Mouse (Mus musculus) liver, embryonic 12.5 days (tissue): ENCODE results near the gene Ticrr. TPM values are rescaled to one million over a fixed set of nuclear protein-coding genes. Genes with fewer than 3 reads are reported as not detected.

Experiments
- ATAC-seq: fragments of 200-750 bp; cut with Nextera tagmentation; 2 replicates; pipeline ENCODE4 v1.8.0; 2017; ENCODE audit warnings: moderate number of reproducible peaks, mild to moderate bottlenecking, moderate library complexity
- H3K27ac ChIP-seq: fragments of 300-500 bp; sonication (generic); 2 replicates; pipeline ENCODE4 v1.5.1; 2016; ENCODE audit warnings: mild to moderate bottlenecking
- H3K27me3 ChIP-seq: fragments of 300-500 bp; sonication (generic); replicated peaks from 2 replicates; pipeline ENCODE4 v1.6.1; 2016; ENCODE audit warnings: mild to moderate bottlenecking, moderate library complexity
- H3K36me3 ChIP-seq: fragments of 300-500 bp; sonication (generic); 2 replicates; pipeline ENCODE4 v1.6.1; 2016; ENCODE audit warnings: mild to moderate bottlenecking, moderate library complexity
- H3K4me1 ChIP-seq: fragments of 300-500 bp; sonication (generic); 2 replicates; pipeline ENCODE4 v1.6.1; 2016
- H3K4me2 ChIP-seq: fragments of 300-500 bp; sonication (generic); 2 replicates; pipeline ENCODE4 v1.6.1; 2016; ENCODE audit warnings: mild to moderate bottlenecking, moderate library complexity
- H3K4me3 ChIP-seq: fragments of 300-500 bp; sonication (generic); 2 replicates; pipeline ENCODE4 v1.5.1; 2016; ENCODE audit warnings: mild to moderate bottlenecking, moderate library complexity
- H3K9ac ChIP-seq: fragments of 300-500 bp; sonication (generic); 2 replicates; pipeline ENCODE4 v1.6.1; 2016; ENCODE audit warnings: mild to moderate bottlenecking, moderate library complexity
- H3K9me3 ChIP-seq: fragments of 300-500 bp; sonication (generic); replicated peaks from 2 replicates; pipeline ENCODE4 v1.6.1; 2016; ENCODE audit warnings: mild to moderate bottlenecking, moderate library complexity
- WGBS: fragments of 180-500 bp; shearing (Covaris S2); methylation state at CpG from one replicate; pipeline ENCODE4 v1.1.7; 2016; ENCODE audit not compliant: insufficient replicate concordance; 5-methylcytosine and 5-hydroxymethylcytosine counted together
- polyA plus RNA-seq: library from polyadenylated mRNA; unstranded; fragments of >200 nt; fragmentation: Nextera tagmentation; extraction: Ambion mirVana; gene quantifications from 2 replicates; pipeline ENCODE4 v1.2.1, GENCODE M21; 2016

Ticrr gene
- polyA plus RNA-seq, result 12.0 and 12.7 TPM in 2 replicates

DNA sequence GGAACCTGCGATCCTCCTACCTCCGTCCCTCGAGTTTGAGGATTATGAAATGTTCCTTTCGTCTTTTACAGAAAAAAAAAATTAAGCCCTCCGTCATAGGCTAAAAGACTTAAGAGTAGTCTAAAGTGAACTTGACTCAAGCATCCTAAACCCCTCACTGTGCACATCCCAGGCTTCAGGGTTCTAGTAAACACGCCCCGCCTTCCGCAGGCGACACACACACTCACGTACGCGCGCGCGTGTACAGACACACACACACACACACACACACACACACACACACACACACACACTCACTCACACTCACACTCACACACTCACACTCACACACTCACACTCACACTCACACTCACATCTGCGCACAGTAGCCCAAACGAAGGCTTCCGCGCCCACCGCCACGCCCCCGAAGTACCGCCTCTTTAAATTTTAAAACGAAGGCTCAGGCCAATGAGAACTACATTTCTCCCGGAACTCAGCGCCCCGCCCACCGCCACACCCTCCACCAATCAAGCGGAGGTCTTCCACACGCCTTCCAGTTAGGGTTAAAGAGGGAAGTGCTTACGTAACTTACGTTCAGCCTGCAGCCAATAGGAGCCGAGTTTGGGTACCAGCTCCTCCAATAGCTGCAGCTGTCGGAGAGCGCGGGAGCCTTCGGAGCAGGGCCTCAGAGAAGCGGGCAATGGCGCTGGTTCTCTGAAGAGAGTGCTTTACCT, at the start of gene Ticrr:
Gene Ticrr, plus strand, starts transcription at position 619 of the 713 bp plus-strand sequence.
- Histone ChIP-seq H3K27me3 (0 out of 2 replicates have a peak, but pooled peaks cover 3% of the 10 kb centered on the region), H3K9me3 (no peaks in the 10 kb centered on the region), H3K9ac (peak within 1 kb of the TSS; percentile 95), H3K4me3 (peak within 1 kb of the TSS; percentile 99), H3K27ac (peak within 1 kb of the TSS; percentile 69), H3K4me2 (peak within 1 kb of the TSS; percentile 90), H3K4me1 (peaks cover 42% of the 10 kb centered on the region), H3K36me3 (peaks cover 19% of the 10 kb centered on the region; the same call in 1 of the 2 replicates)
- peak; percentile 99 for ATAC-seq
- under 1% methylated on average over 39 of the region's 39 CpGs for WGBS

- Histone ChIP-seq H3K9me3 (no peaks in the 10 kb centered on the region), H3K27me3 (peaks cover 85% of the 10 kb centered on the region), H3K36me3 (no peaks in the 10 kb centered on the region), H3K9ac (no peak overlapping the region), H3K4me3 (no peak overlapping the region), H3K4me2 (no peak overlapping the region), H3K27ac (no peak overlapping the region), H3K4me1 (peaks cover 8% of the 10 kb centered on the region)
- ATAC-seq, result no peak
- 64% methylated on average over 9 of the region's 9 CpGs for WGBS
Measured at GRCm38 (mm10) chr7:79611901-79612300, 48.1 kb upstream of the Ticrr start.

- ATAC-seq, result no peak
- Histone ChIP-seq H3K4me2 (no peak overlapping the region), H3K9ac (no peak overlapping the region), H3K27ac (no peak overlapping the region), H3K4me1 (peaks cover under 1% of the 10 kb centered on the region; the same call in 1 of the 2 replicates), H3K9me3 (no peaks in the 10 kb centered on the region), H3K4me3 (no peak overlapping the region), H3K36me3 (no peaks in the 10 kb centered on the region), H3K27me3 (peaks cover 85% of the 10 kb centered on the region)
- 9% methylated on average over 6 of the region's 6 CpGs for WGBS
Measured at GRCm38 (mm10) chr7:79612783-79613182, 47.2 kb upstream of the Ticrr start.

DNA sequence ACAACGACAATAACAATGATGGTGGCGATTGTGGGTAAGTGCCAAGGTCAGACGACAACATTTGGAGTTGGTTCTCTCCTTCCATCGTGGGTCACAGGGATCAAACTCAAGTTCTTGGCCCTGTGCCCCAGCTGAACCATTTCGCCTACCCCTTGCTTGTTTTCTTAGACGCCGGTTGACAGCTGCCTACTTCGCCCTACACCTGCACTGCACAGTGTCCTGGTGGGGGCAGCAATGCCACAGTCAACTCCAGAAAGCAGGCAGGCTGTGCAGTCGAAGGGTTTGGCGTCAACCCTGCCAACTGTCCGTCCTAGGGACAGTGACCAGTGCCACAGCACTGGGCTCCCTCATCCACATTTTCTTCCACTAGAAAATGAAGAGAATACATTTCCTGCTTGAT, 46.7 kb upstream of the Ticrr start:
- H3K4me3 ChIP-seq, result no peak overlapping the region
- no peak overlapping the region for H3K9ac ChIP-seq
- no peaks in the 10 kb centered on the region for H3K9me3 ChIP-seq
- no peaks in the 10 kb centered on the region for H3K36me3 ChIP-seq
- H3K4me2 ChIP-seq, result no peak overlapping the region
- H3K4me1 ChIP-seq, result no peaks in the 10 kb centered on the region
- ATAC-seq, result no peak
- 50% methylated on average over 11 of the region's 11 CpGs for WGBS
- H3K27ac ChIP-seq, result no peak overlapping the region
- peaks cover 85% of the 10 kb centered on the region for H3K27me3 ChIP-seq

DNA sequence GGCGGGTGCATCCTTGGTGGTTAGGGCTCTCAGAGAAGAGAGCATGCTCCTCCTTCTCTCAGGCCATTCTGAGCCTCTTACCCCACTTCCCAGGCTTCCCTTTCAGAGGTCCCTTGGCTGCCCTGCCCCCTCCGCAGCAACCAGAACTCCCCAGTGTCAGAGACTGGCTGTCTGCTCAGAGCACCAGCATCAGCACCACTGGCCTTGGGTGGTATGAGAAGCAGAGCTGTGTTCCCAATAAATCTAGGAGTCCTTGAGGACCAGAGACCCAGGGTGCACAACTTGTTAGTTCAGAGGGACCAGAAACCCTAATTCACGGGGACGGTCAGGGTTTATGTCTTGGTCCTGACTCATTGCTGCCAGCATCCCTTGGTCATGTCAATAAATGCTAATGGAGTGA, 45.0 kb upstream of the Ticrr start:
- no peaks in the 10 kb centered on the region for H3K4me1 ChIP-seq
- WGBS, result 43% methylated on average over 4 of the region's 4 CpGs
- H3K27ac ChIP-seq, result no peak overlapping the region
- no peak overlapping the region for H3K4me3 ChIP-seq
- no peak for ATAC-seq
- no peaks in the 10 kb centered on the region for H3K36me3 ChIP-seq
- no peak overlapping the region for H3K4me2 ChIP-seq
- H3K9ac ChIP-seq, result no peak overlapping the region
- H3K9me3 ChIP-seq, result no peaks in the 10 kb centered on the region
- peaks cover 93% of the 10 kb centered on the region for H3K27me3 ChIP-seq

- H3K36me3 ChIP-seq, result no peaks in the 10 kb centered on the region
- H3K9ac ChIP-seq, result no peak overlapping the region
- peaks cover 84% of the 10 kb centered on the region for H3K27me3 ChIP-seq
- 46% methylated on average over 1 of the region's 1 CpGs for WGBS
- no peaks in the 10 kb centered on the region for H3K4me1 ChIP-seq
- no peak overlapping the region for H3K4me3 ChIP-seq
- H3K9me3 ChIP-seq, result no peaks in the 10 kb centered on the region
- H3K4me2 ChIP-seq, result no peak overlapping the region
- ATAC-seq, result no peak
- no peak overlapping the region for H3K27ac ChIP-seq
Measured at GRCm38 (mm10) chr7:79615941-79616340, 44.1 kb upstream of the Ticrr start.

- peaks cover 73% of the 10 kb centered on the region for H3K27me3 ChIP-seq
- H3K36me3 ChIP-seq, result no peaks in the 10 kb centered on the region
- no peak for ATAC-seq
- H3K4me2 ChIP-seq, result peak within 1 kb of the TSS; percentile 28
- H3K4me3 ChIP-seq, result peak within 1 kb of the TSS; percentile 17
- H3K4me1 ChIP-seq, result no peaks in the 10 kb centered on the region
- no peaks in the 10 kb centered on the region for H3K9me3 ChIP-seq
- H3K9ac ChIP-seq, result no peak within 1 kb of the TSS
- WGBS, result 12% methylated on average over 33 of the region's 33 CpGs
- H3K27ac ChIP-seq, result no peak within 1 kb of the TSS
Measured at GRCm38 (mm10) chr7:79617418-79617817, 42.6 kb upstream of the Ticrr start, which contains the start of gene Rhcg. Rhcg (minus strand) TSS chr7:79617657.

DNA sequence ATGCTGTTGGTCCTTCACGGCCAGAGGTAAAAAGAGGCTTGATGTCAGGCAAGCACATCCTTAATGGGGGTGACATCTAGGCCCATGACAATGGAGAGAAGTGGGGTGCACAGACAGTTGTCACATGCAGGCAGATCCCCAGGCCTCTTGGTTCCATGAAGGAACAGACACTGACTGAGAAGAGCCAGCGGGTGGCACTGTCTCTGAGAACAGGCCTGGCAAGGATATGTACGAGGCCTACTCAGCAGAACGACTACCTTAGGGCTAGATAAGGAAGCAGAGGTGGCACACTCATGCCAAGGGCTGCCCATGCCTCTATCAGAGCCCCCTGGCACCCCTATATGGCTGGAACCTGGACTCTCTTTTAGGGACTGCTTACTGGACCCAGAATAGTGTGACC, 40.5 kb upstream of the Ticrr start:
- Histone ChIP-seq H3K4me2 (no peak overlapping the region), H3K4me1 (no peaks in the 10 kb centered on the region), H3K9ac (no peak overlapping the region), H3K27ac (no peak overlapping the region), H3K27me3 (peaks cover 57% of the 10 kb centered on the region), H3K4me3 (no peak overlapping the region), H3K36me3 (no peaks in the 10 kb centered on the region), H3K9me3 (no peaks in the 10 kb centered on the region)
- no peak for ATAC-seq
- WGBS, result 53% methylated on average over 4 of the region's 4 CpGs

- peaks cover 21% of the 10 kb centered on the region for H3K27me3 ChIP-seq
- 60% methylated on average over 8 of the region's 8 CpGs for WGBS
- no peak for ATAC-seq
- H3K9ac ChIP-seq, result no peak overlapping the region
- H3K27ac ChIP-seq, result no peak overlapping the region
- H3K4me2 ChIP-seq, result no peak overlapping the region
- no peaks in the 10 kb centered on the region for H3K4me1 ChIP-seq
- no peak overlapping the region for H3K4me3 ChIP-seq
- no peaks in the 10 kb centered on the region for H3K36me3 ChIP-seq
- no peaks in the 10 kb centered on the region for H3K9me3 ChIP-seq
Measured at GRCm38 (mm10) chr7:79623086-79623485, 36.9 kb upstream of the Ticrr start.

GRCm38 (mm10) chr7:79626170-79626569, 33.8 kb upstream of the Ticrr start:
- 72% methylated on average over 5 of the region's 5 CpGs for WGBS
- no peaks in the 10 kb centered on the region for H3K36me3 ChIP-seq

GRCm38 (mm10) chr7:79628271-79628913, 31.6 kb upstream of the Ticrr start:
- no peak for ATAC-seq
- no peak overlapping the region for H3K4me3 ChIP-seq

More at GRCm38 (mm10) chr7:79626170-79626569, 33.8 kb upstream of the Ticrr start:
- no peak overlapping the region for H3K9ac ChIP-seq
- H3K27ac ChIP-seq, result no peak overlapping the region
- H3K4me3 ChIP-seq, result no peak overlapping the region
- H3K4me2 ChIP-seq, result no peak overlapping the region
- ATAC-seq, result no peak
- no peaks in the 10 kb centered on the region for H3K4me1 ChIP-seq
- H3K9me3 ChIP-seq, result no peaks in the 10 kb centered on the region
- peaks cover 5% of the 10 kb centered on the region; the same call in 1 of the 2 replicates for H3K27me3 ChIP-seq

GRCm38 (mm10) chr7:79631773-79632348, 28.1 kb upstream of the Ticrr start:
- Histone ChIP-seq H3K4me3 (no peak overlapping the region), H3K27me3 (peaks cover 12% of the 10 kb centered on the region), H3K4me1 (no peaks in the 10 kb centered on the region), H3K9me3 (no peaks in the 10 kb centered on the region), H3K36me3 (no peaks in the 10 kb centered on the region), H3K9ac (no peak overlapping the region), H3K27ac (no peak overlapping the region), H3K4me2 (no peak overlapping the region)
- ATAC-seq, result no peak
- 20% methylated on average over 13 of the region's 13 CpGs for WGBS

More at GRCm38 (mm10) chr7:79628271-79628913, 31.6 kb upstream of the Ticrr start:
- Histone ChIP-seq H3K9me3 (no peaks in the 10 kb centered on the region), H3K27ac (no peak overlapping the region), H3K4me1 (no peaks in the 10 kb centered on the region), H3K4me2 (no peak overlapping the region), H3K27me3 (peaks cover 12% of the 10 kb centered on the region), H3K36me3 (no peaks in the 10 kb centered on the region), H3K9ac (no peak overlapping the region)
- 45% methylated on average over 4 of the region's 4 CpGs for WGBS
